Mouse (Mus musculus) cerebellum, adult 9-11 months (tissue): ENCODE measurements at regions not wholly inside any gene's neighbourhood (a gene's known extent, or its start where the extent isn't known, plus 50 kb on each side); places are given as distances from the start of the nearest gene placed in this dataset.

Experiments
- DNase-seq: peaks from one replicate; pipeline ENCODE4 v3.0.0; 2022

DNA sequence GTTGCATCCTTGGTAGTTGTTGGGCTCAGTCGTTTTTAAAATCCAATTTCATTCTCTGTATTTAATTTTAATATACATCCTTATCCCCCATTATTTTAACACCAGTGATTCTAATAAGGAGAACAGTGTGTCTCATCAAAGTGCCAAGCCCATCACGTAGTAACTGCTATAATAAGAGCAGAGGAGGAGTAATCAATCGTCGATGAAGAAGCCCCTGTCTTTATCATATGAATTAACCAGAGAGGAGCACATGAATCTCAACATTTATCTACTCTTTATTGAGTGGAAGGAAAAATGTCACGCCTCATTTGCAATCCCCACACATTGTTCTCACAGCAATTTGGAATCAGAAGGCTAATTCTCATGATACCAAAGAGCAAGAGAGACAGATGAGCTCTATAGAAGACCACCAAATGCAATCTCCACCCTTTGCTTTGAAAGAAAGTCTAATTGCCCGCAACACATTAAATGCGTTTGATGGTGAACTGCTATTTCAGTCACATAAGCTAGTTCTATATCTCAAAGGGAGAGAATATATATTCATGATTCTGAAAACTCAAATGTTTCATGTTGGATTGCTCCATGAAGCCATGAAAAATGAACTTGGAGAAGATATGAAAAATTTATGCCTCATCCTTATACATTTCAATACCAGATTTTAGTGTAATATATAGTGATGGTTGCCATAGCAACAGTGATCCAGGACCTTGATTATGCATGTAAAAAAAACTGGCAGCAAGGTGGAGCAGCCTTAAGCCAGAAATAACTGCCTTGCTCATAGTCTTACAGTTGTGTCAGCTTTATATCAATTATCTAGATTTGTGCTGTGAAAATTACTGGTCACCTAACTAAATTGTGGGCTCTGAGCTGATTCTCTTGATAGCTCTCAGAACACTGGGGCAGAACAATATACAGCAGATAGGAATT, 244.2 kb downstream of the Tmsb4x start:
- no peak for DNase-seq

DNA sequence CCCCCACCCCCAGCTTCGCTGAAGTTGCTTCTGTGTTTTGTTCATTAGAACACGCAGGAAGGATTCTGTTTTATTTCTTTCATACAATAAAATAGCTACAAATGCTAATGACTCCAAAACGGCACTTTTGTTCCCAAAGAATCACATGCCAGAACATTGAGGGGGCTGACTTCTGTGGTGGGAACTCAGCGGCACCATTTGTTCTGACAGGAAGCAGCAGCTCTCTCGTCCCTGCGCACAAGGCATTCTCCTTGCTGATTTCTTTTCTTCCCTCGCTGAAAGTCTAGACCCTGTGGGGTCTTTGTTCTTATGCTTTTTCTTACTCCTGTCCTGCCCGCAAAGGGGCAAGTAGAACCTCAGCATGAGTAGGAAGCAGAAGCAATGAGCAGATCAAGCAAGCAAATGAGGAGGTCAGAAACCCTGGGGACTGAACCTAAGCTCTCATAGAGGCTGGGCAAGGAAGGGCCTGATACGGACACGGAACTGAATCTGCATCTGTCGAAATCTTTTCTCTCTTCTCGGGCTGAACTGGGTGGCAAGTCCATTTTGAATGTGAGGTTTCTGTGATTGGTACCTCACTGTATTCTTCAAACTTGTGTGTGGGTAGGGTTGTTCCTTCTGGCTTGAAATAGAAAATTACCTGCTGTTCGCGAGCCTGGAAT, 256.5 kb downstream of the Tmsb4x start:
- DNase-seq = no peak

- no peak for DNase-seq
Measured at GRCm38 (mm10) chrX:166951011-166951410, 258.1 kb downstream of the Tmsb4x start.

DNA sequence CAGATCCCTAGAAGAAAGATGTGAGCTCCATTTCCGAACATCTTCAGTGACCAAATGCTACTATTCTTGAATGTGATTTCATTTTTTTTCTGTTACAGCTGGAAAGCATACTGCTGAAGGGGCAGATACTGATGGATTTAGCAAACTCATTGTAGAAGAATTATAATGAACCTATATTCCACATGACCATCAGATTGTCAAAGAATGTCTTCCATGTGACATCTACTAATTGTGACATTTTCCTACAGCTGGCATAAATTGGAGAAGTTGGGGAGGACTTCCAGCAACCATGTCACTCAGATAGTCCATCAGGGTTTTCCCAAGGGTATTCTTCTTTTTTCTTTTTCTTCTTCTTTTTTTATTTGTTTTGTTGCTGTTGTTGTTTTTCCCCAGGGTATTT, 263.2 kb downstream of the Tmsb4x start:
- no peak for DNase-seq

DNA sequence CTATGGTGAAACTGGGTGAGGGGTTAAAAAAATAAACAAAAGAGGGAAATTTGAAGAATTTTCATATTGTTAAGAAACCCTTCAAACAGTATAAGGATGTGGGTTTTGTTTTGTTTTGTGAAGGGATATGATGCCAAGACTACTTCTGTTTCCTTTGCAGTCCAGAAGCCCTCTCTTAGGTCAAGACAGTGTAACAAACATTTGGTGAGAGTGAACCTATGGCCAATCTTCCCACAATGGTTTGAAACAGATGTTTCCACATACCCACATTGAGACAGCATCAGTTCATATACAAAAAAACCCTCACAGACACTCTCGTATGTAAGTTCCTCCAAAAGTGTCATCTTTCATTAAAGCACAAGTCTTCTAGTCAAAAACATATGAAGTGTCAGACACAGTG, 263.6 kb downstream of the Tmsb4x start:
- DNase-seq = no peak

- DNase-seq = no peak
Measured at GRCm38 (mm10) chrX:166933766-166934165, 275.3 kb downstream of the Tmsb4x start.

GRCm38 (mm10) chrX:166932472-166932871, 276.6 kb downstream of the Tmsb4x start:
- DNase-seq = no peak

DNA sequence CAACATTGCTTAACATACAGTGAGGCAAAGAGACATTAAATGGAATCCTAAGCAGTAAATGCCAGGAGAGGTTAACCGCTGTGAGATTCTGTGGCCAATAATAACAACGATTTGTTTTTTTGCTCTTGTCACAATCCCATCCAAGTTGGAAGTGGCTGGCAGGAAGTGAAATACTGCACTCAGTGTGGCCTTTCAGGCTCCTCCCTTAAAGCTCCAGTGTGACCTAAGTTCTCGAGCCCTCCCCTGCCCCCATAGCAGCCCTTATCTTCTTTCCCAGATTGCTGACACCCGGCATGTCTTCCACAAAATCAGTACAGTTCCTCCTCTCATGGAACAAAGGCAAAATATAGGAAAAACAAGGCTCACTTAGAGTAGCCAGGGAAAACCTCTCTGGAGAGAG, 278.1 kb downstream of the Tmsb4x start:
- no peak for DNase-seq

GRCm38 (mm10) chrX:166929716-166930420, 279.2 kb downstream of the Tmsb4x start:
- no peak for DNase-seq

GRCm38 (mm10) chrX:166915356-166915953, 293.7 kb downstream of the Tmsb4x start:
- DNase-seq = no peak

DNA sequence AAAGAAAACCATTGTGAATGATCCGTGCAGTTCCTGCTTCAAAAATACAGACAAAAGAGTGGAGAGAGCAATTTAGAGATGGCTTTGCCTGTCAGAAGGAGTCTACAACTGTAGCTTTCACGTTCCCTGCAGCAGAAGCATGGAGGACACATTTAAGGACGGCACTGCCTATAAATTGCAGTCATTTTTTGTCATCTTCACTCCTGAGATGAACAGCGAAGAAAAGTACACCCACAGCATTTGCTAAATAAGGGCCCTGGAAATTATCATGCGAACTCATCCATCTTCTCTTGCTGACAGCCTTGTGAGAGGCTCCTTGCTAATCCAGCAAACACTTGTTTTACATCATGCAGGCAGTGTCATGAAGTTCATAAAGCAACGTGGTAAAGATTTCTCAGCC, 302.5 kb downstream of the Tmsb4x start:
- no peak for DNase-seq

GRCm38 (mm10) chrX:166900761-166901160, 308.4 kb downstream of the Tmsb4x start:
- DNase-seq = no peak

GRCm38 (mm10) chrX:166895199-166895598, 309.7 kb upstream of the Egfl6 start:
- DNase-seq = no peak

DNA sequence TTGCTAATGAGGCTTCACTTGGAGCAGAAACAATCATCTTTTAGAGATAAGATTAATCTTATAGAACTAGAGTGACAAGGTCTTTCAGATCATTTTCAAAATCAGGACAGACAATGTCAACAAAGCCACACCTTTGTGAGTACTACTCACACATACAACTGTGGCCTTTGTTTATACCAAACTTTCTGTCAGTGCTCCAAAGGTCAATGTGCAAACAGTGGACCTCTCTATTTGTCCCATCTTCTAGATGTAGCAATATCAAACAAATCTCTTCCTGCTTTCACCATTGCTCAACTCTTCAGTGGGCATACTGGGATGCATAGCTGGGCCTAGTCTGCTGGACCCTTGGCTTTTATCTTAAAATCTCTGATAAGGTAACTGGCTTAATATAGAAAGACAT, 300.9 kb upstream of the Egfl6 start:
- DNase-seq = no peak

DNA sequence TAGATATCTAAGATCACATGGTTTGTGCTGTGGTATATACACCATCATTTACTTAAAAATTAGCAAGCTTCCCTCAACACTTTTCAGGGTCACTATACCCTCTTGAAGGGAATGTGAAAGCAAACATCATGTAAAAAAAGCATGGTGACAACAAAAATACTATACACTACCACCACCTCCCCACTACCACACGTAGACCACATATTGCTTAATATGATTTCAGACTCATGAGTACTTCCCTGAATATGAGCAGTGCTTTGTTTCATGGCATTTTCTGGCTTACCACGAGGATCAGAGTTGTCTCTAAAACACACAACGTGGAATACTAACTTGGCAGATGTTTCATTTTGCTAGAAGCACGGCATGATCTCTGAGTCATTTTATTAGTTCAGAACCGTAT, 284.0 kb upstream of the Egfl6 start:
- no peak for DNase-seq

DNA sequence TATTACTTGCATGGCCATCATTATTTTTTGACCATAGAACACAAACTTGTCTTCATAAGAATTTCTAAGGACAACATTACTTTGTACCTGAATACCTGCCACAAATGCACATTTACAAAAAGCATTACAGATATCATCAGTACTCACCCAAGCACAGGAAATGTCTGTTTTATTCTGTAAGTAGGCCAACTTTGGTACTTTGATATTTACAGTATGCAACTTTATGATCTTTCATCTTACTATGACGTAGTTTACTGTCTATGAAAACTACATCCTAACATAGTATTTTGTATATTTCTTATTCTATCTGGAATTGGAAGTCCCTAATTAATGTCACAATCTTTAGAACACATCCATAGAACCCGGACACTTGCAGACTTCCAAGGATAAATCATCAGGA, 282.2 kb upstream of the Egfl6 start:
- no peak for DNase-seq
